Mouse (Mus musculus) heart, embryonic 13.5 days (tissue): ENCODE measurements around the gene Ston1. TPM values are rescaled to one million over a fixed set of nuclear protein-coding genes. Genes with fewer than 3 reads are reported as not detected.
A peak's percentile ranks its signal among the peaks of the same experiment; 100 is the strongest.

Experiments
- ATAC-seq: fragments of 200-750 bp; cut with Nextera tagmentation; 2 replicates; pipeline ENCODE4 v1.8.0; 2017; ENCODE audit warnings: moderate TSS enrichment; ENCODE audit not compliant: insufficient number of reproducible peaks, low FRiP score, low TSS enrichment; ENCODE audit errors: extremely low read depth
- H3K27ac ChIP-seq: fragments of 300-500 bp; sonication (generic); replicated peaks from 2 replicates; pipeline ENCODE4 v1.5.1; 2015; ENCODE audit warnings: moderate library complexity, mild to moderate bottlenecking, inconsistent platforms
- H3K27me3 ChIP-seq: fragments of 300-500 bp; sonication (generic); replicated peaks from 2 replicates; pipeline ENCODE4 v1.6.1; 2015; ENCODE audit warnings: mild to moderate bottlenecking, inconsistent platforms
- H3K36me3 ChIP-seq: fragments of 300-500 bp; sonication (generic); 2 replicates; pipeline ENCODE4 v1.6.1; 2015; ENCODE audit warnings: mild to moderate bottlenecking, inconsistent platforms
- H3K4me1 ChIP-seq: fragments of 300-500 bp; sonication (generic); 2 replicates; pipeline ENCODE4 v1.6.1; 2015; ENCODE audit warnings: inconsistent platforms
- H3K4me2 ChIP-seq: fragments of 300-500 bp; sonication (generic); 2 replicates; pipeline ENCODE4 v1.6.1; 2015; ENCODE audit warnings: inconsistent platforms, mild to moderate bottlenecking, moderate library complexity
- H3K4me3 ChIP-seq: fragments of 300-500 bp; sonication (generic); 2 replicates; pipeline ENCODE4 v1.5.1; 2015; ENCODE audit warnings: moderate library complexity, mild to moderate bottlenecking, inconsistent platforms
- H3K9ac ChIP-seq: fragments of 300-500 bp; sonication (generic); 2 replicates; pipeline ENCODE4 v1.6.1; 2015; ENCODE audit warnings: inconsistent platforms, mild to moderate bottlenecking, moderate library complexity
- H3K9me3 ChIP-seq: fragments of 300-500 bp; sonication (generic); 2 replicates; pipeline ENCODE4 v1.6.1; 2016; ENCODE audit warnings: inconsistent platforms
- WGBS: fragments of 180-500 bp; shearing (Covaris S2); methylation state at CpG from one replicate; pipeline ENCODE4 v1.1.7; 2015; ENCODE audit warnings: mixed read lengths; 5-methylcytosine and 5-hydroxymethylcytosine counted together
- polyA plus RNA-seq: library from polyadenylated mRNA; unstranded; fragments of >200 nt; fragmentation: Nextera tagmentation; extraction: Ambion mirVana; gene quantifications from 2 replicates; pipeline ENCODE4 v1.2.1, GENCODE M21; 2015

Gene Ston1
- polyA plus RNA-seq, 1 experiment from 2014 or later: 6.4 TPM

DNA sequence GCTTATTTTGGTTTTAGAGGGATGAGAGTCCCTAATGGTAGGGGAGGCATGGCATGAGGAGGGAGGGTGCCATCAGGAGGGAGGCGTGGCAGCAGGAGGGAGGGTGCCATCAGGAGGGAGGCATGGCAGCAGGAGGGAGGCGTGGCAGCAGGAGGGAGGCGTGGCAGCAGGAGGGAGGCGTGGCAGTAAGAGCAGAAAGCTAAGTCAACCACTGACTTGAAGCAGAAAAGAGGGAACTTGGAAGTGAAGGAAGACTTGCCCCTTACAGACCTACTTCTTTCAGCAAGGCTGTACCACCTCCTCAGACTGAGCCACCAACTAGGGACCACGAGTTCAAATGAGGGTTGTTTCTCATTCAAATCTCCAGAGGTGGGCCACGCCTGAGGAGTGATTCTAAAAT lies 15.7 kb downstream of the Ston1 start:
- no peak for ATAC-seq
- Histone ChIP-seq H3K4me1 (peaks cover 33% of the 10 kb centered on the region), H3K36me3 (peaks cover 21% of the 10 kb centered on the region), H3K9me3 (no peaks in the 10 kb centered on the region), H3K27me3 (no peaks in the 10 kb centered on the region), H3K4me3 (no peak overlapping the region), H3K27ac (no peak overlapping the region), H3K4me2 (no peak overlapping the region), H3K9ac (no peak overlapping the region)
- 64% methylated on average over 6 of the region's 6 CpGs for WGBS

DNA sequence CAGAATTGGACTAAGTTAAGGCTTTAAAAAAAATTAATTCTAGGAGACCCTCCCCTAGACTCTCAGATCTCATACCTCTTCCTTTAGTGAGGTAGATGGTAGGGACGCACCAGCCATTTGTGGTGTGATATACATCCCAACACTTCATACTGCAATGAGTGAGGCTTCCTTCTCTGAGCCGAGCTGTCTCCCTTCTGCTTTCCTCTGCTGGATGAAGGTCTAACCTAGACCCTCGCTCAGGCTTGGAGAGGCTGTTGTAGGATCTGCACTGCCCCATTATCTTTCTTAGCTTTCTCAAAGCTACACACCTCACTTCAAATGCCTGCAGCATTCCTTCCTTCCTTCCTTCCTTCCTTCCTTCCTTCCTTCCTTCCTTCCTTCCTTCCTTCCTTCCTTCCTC lies 16.2 kb downstream of the Ston1 start:
- Histone ChIP-seq H3K4me2 (no peak overlapping the region), H3K4me3 (no peak overlapping the region), H3K27ac (peak overlapping the region; percentile 53; the same call in 1 of the 2 replicates), H3K36me3 (peaks cover 20% of the 10 kb centered on the region), H3K9ac (0 out of 2 replicates have a peak overlapping the region, but pooled peaks have one; percentile 52), H3K4me1 (peaks cover 33% of the 10 kb centered on the region), H3K27me3 (no peaks in the 10 kb centered on the region), H3K9me3 (no peaks in the 10 kb centered on the region)
- no peak for ATAC-seq
- 81% methylated on average over 3 of the region's 3 CpGs for WGBS

DNA sequence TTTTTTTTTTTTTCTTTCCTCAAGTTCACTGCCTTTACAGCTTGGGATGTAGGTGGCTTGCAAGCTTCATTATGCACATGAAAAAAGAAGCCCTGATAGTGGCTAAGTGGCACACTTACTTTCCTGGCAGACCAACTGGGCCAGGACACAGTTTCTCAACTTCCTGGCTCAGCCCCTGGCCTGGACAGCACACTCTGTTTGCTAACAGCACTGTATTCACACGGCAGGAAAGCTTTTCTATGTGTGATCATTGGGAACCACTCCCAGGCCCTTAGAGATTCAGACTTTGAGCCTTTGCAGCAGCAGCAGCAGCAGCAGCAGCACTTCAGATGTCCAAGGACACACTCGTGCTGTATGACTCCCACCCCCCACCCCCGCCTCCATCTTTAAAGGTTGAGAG lies 16.8 kb downstream of the Ston1 start:
- 25% methylated on average over 3 of the region's 3 CpGs for WGBS
- Histone ChIP-seq H3K4me1 (peaks cover 33% of the 10 kb centered on the region), H3K4me3 (no peak overlapping the region), H3K9ac (no peak overlapping the region), H3K27me3 (no peaks in the 10 kb centered on the region), H3K9me3 (no peaks in the 10 kb centered on the region), H3K4me2 (no peak overlapping the region), H3K36me3 (peaks cover 17% of the 10 kb centered on the region), H3K27ac (peak overlapping the region; percentile 61)
- no peak for ATAC-seq

DNA sequence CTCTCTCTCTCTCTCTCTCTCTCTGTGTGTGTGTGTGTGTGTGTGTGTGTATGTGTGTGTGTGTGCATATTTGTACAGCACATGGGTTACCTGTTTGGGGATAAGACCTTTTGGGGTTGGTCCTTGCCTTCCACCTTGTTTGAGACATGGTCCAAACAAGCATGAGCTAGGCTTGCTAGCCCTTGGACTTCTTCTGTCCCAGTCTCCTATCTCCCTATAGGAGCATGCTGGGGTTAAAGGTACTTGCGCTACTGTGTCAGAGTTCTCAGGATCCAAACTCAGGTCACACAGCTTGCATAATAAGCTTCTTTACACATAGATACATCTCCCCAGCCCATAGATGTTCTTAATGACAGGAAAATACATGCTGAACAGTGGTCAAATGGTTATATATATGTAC lies 17.2 kb downstream of the Ston1 start:
- WGBS: 100% methylated on average over 1 of the region's 1 CpGs
- H3K4me1 ChIP-seq: peaks cover 33% of the 10 kb centered on the region
- no peak overlapping the region for H3K4me3 ChIP-seq
- ATAC-seq: no peak
- no peak overlapping the region for H3K4me2 ChIP-seq
- no peaks in the 10 kb centered on the region for H3K27me3 ChIP-seq
- H3K9me3 ChIP-seq: no peaks in the 10 kb centered on the region
- peaks cover 12% of the 10 kb centered on the region for H3K36me3 ChIP-seq
- H3K9ac ChIP-seq: no peak overlapping the region
- peak overlapping the region; percentile 61 for H3K27ac ChIP-seq

DNA sequence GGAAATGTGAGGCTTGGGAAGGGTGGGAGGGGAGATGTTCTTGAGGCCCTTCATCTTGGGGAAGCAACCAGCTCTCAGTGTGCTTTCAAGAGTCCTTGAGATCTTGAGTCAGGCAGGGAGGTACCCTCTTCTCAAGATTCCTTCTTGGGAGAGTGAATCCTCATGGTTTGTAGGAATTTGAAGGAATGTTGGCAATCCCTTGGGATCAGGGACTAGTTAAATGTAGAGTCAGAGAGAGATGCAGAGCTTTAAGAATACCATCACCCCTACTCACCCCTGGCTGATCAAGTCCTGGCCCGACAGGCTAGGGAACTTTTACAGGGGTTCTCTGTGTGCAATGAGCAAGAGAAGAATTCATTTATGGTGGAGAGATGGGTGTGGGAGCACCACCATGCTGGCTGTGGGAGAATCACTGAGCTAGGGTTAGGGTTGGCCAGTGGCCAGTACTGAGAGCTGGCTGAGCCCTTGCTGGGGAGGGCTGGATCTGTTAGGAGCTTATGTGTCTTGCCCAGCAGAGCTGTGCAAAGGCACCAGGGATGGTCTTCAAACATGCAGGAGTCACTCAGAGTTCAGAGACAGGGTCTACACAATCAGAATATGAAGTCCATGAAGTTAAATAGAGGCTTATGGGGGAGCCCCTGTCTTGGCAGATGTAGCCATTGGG lies 18.1 kb downstream of the Ston1 start:
- H3K27me3 ChIP-seq: no peaks in the 10 kb centered on the region
- H3K4me3 ChIP-seq: no peak overlapping the region
- no peak overlapping the region for H3K27ac ChIP-seq
- H3K9ac ChIP-seq: no peak overlapping the region
- H3K9me3 ChIP-seq: no peaks in the 10 kb centered on the region
- peaks cover 15% of the 10 kb centered on the region for H3K36me3 ChIP-seq
- WGBS: 76% methylated on average over 1 of the region's 1 CpGs
- no peak for ATAC-seq
- no peak overlapping the region for H3K4me2 ChIP-seq
- H3K4me1 ChIP-seq: peaks cover 31% of the 10 kb centered on the region

DNA sequence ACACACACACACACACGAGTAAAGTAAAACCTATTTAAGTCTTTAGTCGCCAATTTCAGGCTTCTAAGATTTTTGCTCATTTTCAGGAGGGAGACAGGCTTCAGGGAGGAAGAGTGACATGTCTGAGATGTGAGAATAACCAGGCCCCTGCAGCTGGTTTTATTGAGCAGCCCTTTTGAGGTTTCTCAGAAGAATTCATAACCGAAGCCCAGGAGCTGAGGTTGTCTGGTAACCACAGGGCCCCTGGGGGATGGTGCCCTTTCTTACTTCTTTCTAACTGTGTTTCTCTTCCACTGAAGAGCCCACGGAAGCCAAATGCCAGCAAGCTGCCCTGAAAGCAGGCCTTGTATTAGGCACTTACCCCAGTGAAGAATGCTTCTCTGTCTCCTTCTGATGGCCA lies 23.5 kb downstream of the Ston1 start:
- Histone ChIP-seq H3K4me1 (peaks cover 14% of the 10 kb centered on the region), H3K9me3 (no peaks in the 10 kb centered on the region), H3K9ac (no peak overlapping the region), H3K4me2 (no peak overlapping the region), H3K4me3 (no peak overlapping the region), H3K27me3 (no peaks in the 10 kb centered on the region), H3K36me3 (peaks cover 45% of the 10 kb centered on the region), H3K27ac (peak overlapping the region; percentile 28; the same call in 1 of the 2 replicates)
- ATAC-seq: no peak
- 66% methylated on average over 4 of the region's 4 CpGs for WGBS

DNA sequence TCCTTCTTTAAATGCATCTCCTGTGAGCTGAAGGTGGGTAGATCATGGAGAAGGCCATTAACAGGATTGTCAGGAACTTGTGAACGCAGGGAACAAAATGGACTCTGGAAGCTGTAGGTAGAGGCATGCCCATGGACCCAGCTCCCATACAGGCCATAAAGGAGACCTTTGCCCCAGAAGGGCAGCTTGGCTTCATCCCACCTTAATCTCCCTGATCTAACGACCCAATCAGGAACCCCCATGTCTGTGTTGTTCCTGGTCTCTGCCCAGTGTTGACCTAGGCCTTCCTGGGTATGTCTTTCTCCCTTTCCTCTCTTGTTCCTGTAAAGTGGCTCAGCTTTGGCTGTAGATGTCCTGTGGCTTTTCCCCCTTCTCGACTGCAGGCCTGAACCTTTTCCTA lies 23.9 kb downstream of the Ston1 start:
- Histone ChIP-seq H3K4me3 (no peak overlapping the region), H3K4me1 (peaks cover 17% of the 10 kb centered on the region), H3K4me2 (no peak overlapping the region), H3K9ac (no peak overlapping the region), H3K9me3 (no peaks in the 10 kb centered on the region), H3K27me3 (no peaks in the 10 kb centered on the region), H3K27ac (peak overlapping the region; percentile 28; the same call in 1 of the 2 replicates), H3K36me3 (peaks cover 45% of the 10 kb centered on the region)
- WGBS: 75% methylated on average over 3 of the region's 3 CpGs
- ATAC-seq: no peak

DNA sequence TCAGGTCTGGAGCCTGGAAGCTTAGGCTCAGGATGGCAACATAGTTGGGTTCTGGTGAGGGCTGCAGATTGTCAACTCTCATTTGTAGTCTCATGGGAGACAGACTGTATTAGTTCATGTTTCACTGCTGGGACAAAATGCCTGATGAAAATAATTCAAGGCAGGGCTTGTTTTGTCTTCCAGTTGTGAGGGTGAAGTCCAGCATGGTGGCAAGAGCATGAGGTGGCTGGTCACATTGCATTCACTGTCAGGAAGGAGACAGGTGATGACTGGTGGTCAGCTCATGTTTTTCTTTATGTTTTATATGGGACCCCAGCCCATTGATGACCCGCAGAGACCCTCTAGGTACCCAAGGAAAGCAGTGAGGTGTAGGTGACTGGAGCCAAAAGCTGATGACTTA lies 25.2 kb downstream of the Ston1 start:
- no peak overlapping the region for H3K9ac ChIP-seq
- H3K36me3 ChIP-seq: peaks cover 39% of the 10 kb centered on the region
- ATAC-seq: no peak
- no peak overlapping the region for H3K4me3 ChIP-seq
- H3K27me3 ChIP-seq: no peaks in the 10 kb centered on the region
- no peak overlapping the region for H3K4me2 ChIP-seq
- H3K27ac ChIP-seq: no peak overlapping the region
- no peaks in the 10 kb centered on the region for H3K9me3 ChIP-seq
- WGBS: 82% methylated on average over 1 of the region's 1 CpGs
- peaks cover 31% of the 10 kb centered on the region for H3K4me1 ChIP-seq

DNA sequence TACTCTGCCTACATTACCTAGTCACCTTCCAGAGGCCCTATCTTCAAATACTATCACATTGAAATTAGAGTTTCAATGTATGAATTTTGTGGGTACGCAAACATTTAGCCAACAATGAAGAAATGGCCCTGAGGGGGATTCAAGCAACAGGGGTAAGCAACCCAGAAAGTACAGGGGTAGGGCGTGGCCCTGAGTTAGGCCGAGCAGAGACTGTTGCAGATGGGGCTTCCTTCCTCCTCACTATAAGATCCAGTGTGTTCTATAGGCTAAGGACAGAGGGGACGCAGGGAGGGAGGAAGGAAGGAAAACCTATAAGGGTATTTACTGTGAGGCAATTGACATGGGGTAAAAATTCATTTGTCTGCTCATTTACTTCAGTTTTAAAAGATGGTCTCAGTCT lies 26.9 kb downstream of the Ston1 start:
- Histone ChIP-seq H3K4me1 (peaks cover 48% of the 10 kb centered on the region), H3K4me2 (no peak overlapping the region), H3K9ac (no peak overlapping the region), H3K27ac (no peak overlapping the region), H3K4me3 (no peak overlapping the region), H3K36me3 (peaks cover 39% of the 10 kb centered on the region), H3K27me3 (no peaks in the 10 kb centered on the region), H3K9me3 (no peaks in the 10 kb centered on the region)
- ATAC-seq: no peak
- WGBS: 84% methylated on average over 4 of the region's 4 CpGs

DNA sequence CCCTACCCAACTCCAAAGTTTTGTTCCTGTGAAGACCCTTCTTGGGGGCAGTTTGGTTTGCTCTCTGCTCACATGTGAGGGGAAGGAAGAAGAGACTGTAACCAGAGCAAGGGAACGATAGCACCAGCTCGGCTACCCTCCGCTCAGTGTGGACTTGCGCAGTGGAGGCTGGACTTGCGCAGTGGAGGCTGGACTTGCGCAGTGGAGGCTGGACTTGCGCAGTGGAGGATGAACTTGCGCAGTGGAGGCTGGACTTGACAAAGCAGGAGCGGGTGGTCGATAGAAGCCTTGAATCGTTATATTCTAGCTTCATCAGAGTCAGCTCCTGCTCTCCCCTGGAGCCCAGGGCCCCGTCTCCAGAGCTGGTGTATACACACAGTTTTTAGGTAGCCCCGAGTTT lies 27.9 kb downstream of the Ston1 start:
- Histone ChIP-seq H3K9ac (no peak overlapping the region), H3K27me3 (no peaks in the 10 kb centered on the region), H3K27ac (peak overlapping the region; percentile 94), H3K4me3 (no peak overlapping the region), H3K4me1 (peaks cover 57% of the 10 kb centered on the region), H3K36me3 (peaks cover 36% of the 10 kb centered on the region), H3K4me2 (no peak overlapping the region), H3K9me3 (no peaks in the 10 kb centered on the region)
- 80% methylated on average over 13 of the region's 13 CpGs for WGBS
- no peak for ATAC-seq

DNA sequence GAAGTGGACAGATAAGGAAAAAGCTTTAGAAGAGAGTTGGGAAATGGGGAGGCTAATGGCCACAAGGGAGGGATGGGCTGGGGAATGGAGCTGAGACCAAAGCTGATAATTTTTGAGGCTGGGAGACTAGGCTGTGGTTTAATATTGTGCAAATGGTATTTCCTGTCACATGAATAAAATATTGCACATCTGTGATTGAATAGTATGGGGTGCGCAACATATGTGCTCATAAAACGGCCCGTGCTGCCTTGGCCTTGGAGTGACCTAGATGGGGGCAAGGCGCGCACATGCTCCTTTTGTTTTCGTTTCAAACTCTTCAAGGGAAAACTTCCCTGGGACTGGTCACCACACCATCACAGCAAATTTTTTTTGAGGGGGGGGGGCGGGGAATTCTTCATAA lies 28.4 kb downstream of the Ston1 start:
- Histone ChIP-seq H3K4me1 (peaks cover 63% of the 10 kb centered on the region), H3K27me3 (no peaks in the 10 kb centered on the region), H3K36me3 (peaks cover 31% of the 10 kb centered on the region), H3K9me3 (no peaks in the 10 kb centered on the region), H3K9ac (peak overlapping the region; percentile 62; the same call in 1 of the 2 replicates), H3K27ac (peak overlapping the region; percentile 94), H3K4me2 (peak overlapping the region; percentile 60), H3K4me3 (peak overlapping the region; percentile 41; the same call in 1 of the 2 replicates)
- no peak for ATAC-seq
- WGBS: 50% methylated on average over 7 of the region's 7 CpGs

DNA sequence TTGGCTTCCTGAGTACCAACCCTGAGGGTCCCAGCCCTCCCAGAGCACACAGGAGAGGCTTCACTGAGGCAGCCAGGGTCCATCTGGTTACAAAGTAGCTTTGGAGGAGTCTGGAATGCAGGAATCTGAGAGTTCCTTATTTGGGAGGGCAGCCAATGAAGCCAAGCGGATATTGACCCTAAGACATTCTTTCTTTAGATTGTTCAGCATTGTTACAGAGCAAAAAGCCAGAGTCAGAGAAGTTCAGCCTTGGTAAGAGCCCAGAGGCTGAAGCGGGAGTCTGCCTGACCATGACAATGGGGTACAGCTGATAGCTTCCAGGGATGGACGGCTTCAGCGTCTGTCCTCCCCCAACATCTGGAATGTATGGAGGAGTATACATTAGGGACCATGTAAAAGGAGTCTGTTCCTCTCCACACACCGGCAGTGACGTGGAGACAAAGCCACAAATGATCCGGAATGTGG lies 28.9 kb downstream of the Ston1 start:
- Histone ChIP-seq H3K4me1 (peaks cover 68% of the 10 kb centered on the region), H3K4me2 (peak overlapping the region; percentile 60), H3K9ac (peak overlapping the region; percentile 62), H3K36me3 (peaks cover 27% of the 10 kb centered on the region), H3K4me3 (peak overlapping the region; percentile 41), H3K27ac (peak overlapping the region; percentile 94), H3K27me3 (no peaks in the 10 kb centered on the region), H3K9me3 (no peaks in the 10 kb centered on the region)
- no peak for ATAC-seq
- WGBS: 29% methylated on average over 7 of the region's 7 CpGs
